Mouse (Mus musculus) retina, embryonic 14.5 days (tissue): ENCODE results near the gene Hoxc8.
A peak's percentile ranks its signal among the peaks of the same experiment; 100 is the strongest.

Experiments
- DNase-seq: peaks from one replicate; pipeline ENCODE4 v3.0.0-alpha.2; 2015; ENCODE audit warnings: low spot score

The Hoxc8 gene

DNA sequence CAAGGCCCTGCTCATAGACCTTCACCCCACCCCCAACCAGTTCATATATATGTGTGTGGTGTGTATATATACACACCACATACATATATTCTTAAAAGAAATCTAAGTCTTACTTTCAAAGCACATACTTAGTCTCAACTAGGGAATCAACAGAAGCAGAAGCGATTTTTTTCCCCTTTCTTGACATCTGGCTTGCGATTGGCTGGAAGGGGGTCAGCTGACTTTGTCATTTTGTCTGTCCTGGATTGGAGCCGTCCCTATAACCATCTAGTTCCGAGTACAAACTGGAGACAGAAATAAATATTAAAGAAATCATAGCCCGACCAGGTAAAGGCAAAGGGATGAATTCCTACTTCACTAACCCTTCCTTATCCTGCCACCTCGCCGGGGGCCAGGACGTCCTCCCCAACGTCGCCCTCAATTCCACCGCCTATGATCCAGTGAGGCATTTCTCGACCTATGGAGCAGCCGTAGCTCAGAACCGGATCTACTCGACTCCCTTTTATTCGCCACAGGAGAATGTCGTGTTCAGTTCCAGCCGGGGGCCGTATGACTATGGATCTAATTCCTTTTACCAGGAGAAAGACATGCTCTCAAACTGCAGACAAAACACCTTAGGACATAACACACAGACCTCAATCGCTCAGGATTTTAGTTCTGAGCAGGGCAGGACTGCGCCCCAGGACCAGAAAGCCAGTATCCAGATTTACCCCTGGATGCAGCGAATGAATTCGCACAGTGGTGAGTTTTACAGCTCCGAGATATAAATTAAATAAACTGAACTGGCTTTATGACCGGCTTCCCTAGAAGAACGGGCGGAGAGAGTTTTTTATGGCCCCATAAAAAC lies 19.1 kb downstream of the Hoxc8 start:
- DNase-seq = no peak

DNA sequence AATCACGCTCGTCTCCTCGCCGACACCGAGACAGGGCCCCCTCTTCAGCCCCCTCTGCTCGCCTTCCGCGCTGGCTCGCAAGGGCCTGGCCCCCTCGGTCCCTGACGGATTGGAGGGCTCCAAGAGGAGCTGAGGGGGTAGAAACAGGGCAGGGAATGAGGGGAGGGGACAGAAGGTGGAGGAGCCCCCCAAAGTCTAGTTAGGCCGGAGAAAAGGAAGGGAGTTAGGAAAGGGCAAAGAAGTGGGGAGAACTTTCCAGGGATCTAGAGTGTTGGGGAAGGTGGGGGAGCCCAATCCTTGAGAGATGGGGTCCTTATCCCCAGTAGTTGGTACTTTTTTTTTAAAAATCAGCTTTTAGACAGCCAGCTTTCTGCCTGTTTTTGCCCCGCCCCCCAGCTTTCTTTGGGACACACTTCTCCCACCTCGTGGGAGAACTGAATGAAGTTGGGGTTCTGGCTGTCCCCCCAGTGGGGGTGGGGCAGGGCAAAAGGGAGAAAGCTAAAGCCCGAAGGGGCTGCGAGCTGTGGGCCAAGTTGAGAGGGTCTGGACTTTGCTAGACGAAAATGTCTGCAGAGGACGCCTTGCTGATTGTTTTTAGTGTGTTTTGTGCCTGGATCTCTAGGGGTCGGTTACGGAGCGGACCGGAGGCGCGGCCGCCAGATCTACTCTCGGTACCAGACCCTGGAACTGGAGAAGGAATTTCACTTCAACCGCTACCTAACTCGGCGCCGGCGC lies 19.9 kb downstream of the Hoxc8 start:
- no peak for DNase-seq

DNA sequence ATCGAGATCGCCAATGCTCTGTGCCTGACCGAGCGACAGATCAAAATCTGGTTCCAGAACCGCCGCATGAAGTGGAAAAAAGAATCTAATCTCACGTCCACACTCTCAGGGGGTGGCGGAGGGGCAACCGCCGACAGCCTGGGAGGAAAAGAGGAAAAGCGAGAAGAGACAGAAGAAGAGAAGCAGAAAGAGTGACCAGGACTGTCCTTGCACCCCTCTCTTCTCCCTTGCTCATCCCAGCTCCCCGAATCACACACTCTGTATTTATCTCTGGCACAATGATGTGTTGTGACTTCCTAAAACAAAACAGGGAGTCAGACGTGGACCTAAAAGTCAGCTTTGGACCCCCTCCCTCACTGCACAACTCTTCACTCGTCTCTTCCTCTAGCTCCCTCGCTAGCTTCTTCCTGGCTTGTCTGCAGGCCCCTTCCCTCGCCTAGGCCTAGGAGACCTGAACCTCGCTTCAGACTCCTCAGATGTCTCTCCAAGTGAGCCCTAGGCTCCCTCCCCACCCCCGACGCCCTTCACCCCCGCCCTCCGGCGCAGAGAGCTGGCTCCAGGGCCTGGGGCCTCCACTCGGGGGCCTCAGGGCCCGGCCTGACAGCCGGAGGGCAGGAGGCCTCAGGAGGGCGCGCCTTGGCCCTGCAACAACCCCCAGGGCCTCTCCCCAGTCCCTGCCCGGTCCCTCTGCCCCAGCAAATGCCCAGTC lies 20.6 kb downstream of the Hoxc8 start:
- DNase-seq = no peak

DNA sequence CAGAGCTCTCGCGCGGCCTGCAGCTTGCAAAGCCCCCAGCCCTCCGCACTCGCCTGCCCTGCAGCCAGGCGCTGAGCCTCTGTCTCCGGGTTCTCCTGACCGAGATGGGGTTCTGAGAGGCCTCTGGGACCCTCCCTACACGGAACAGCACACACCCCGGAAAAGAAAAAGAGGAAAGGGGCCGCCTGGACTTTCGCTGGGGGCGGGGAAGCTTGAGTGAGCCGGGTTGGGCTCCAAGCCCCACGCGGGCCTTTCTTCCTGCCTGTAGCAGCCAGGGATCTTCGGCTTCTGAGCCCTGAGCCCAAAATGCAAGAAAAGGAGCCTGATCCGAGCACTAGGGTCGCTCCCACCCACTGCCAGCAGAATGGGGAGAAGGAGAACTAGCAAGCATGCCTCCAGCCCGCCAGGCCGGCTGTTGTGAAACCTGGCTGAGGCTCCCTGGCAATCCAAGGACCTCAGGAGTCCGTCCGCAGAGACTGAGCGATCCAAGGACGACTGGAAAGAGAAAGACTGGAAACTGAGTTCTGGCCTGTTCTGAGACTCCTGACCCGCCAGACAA lies 21.6 kb downstream of the Hoxc8 start:
- no peak for DNase-seq

DNA sequence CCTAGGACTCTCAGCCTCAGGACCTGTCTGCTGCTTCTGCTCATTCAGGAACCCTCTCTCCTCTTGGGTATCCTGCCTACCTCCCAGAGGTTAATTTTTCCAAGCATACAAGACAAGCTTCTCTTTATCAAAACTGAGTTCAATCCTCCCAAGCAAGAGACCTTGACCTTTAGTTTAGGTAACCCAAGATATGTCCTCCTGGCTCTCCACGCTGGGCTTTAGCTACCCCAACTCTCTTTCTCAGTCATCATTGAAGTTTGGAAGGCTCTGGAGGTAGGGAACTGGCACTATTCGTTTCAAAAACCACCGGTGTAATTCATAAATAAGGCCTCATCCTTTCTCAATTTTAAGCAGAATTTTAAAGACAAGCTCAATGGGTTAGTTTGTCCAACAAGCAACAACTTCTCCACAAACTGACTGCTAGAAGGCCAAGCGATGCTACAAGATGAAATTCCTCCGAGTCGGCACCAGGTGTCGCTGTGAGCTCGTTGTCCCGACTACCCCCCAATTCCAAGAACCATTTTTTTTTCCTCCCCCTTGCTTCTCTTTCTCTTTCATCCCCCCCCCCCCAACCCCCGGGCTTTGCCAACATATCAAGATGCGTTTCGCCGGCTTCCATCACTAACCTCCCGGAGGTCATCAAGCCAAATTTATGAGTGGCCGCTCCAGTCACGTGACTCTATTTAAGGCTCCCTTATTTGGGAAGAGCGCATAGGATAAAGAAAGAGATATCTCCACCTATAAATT lies 23.0 kb downstream of the Hoxc8 start:
- peak; percentile 75 for DNase-seq

DNA sequence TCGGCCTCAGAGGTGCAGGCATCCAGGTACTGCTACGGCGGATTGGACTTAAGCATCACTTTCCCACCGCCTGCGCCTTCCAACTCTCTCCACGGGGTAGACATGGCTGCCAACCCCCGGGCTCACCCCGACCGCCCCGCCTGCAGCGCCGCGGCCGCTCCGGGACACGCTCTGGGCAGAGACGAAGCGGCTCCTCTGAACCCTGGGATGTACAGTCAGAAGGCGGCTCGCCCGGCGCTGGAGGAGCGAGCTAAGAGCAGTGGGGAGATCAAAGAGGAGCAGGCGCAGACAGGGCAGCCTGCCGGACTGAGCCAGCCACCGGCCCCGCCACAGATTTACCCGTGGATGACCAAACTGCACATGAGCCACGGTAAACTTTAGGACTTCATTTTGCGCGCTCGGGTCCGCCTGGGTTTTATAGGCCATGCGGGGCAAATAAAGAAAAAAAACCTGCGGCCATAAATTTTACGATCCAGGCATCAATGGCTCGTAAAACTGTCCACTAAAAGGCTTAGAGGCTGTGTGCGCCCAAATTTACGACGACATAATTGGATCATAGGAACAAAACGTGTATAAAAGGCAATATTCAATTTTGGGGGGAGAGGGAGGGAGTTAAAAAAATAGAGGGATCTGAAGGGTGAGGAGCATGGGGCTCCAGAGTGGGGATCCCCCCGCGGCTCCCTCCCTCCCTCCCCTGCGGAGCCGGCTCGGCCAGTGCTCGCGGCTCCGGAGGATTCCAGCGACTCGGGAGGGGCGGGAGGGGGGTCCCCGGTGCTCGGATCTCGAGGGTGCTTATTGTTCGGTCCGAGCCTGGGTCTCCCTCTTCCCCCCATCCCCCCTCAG lies 24.0 kb downstream of the Hoxc8 start:
- DNase-seq = no peak

DNA sequence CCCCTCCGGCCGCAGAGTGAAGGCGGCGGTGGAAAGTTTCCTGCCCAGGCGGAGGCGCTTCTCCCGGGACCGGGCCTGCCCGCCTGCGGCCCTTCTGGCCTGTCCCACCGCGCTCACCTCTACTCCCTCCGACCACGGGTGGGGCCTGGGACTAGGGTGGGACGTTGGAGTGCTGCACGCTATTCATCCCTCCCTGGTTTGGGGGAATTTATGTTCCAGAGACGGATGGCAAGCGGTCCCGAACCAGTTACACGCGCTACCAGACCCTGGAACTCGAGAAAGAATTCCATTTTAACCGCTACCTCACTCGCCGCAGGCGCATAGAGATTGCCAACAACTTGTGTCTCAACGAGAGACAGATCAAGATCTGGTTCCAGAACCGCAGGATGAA lies 24.6 kb downstream of the Hoxc8 start:
- no peak for DNase-seq

DNA sequence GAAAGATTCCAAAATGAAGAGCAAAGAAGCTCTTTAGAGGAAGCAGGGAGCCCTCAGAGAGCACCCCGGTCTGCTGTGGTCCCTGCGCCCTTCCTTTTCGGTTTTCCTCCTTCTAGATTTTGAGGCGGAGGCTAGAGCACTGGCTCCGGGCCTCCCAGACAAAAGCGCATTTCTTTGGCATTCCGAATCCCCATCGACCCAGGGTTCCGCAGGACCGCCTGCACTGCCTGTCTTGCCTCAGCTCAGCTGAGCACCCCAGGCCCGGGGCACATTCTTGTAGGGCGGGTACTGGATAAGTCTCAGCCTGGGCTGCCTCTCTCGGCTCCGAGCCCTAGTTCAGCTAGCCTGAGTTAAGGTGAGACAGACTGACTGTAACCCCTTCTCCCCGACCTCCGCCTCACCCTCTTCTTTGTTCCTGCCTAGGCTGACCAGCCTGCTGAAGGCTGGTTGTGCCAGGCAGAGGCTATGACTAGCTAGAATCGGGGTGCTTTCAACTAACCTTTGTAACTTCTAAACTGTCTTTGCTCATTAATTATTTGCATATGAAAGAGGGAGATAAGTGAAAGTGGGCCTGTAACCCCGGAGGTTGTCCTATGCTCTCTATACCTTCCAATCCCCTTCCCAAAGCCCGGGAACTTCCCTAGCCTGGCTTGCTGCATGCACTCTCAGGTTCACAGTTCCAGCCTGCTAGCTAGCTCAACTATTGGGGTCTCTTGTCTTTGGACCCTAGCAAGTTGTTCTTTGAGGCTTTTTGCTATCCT lies 25.2 kb downstream of the Hoxc8 start:
- DNase-seq = no peak

DNA sequence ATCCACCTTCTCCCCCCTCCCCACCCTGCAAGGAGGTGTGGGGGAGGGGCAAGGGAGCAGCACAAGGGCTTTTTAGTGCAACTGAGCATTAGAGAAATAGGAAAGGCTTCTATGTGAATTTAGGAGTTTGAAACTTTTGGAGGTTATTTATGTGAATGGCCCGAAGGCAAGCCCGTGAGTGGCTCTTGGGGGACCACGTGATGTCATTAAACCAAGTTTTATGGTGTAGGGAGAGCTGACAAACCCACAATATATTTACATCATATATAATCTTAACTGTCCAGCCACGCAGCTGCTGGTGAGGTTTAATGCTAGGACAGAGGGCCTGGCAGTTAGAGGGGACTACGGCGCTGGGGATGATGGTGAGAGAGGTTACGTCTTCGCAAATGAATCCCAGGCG lies 28.2 kb downstream of the Hoxc8 start, which contains the start of gene Hoxc4:
Gene Hoxc4 (plus strand): TSS at position 299 of the 400 bp plus-strand sequence.
- DNase-seq = no peak

DNA sequence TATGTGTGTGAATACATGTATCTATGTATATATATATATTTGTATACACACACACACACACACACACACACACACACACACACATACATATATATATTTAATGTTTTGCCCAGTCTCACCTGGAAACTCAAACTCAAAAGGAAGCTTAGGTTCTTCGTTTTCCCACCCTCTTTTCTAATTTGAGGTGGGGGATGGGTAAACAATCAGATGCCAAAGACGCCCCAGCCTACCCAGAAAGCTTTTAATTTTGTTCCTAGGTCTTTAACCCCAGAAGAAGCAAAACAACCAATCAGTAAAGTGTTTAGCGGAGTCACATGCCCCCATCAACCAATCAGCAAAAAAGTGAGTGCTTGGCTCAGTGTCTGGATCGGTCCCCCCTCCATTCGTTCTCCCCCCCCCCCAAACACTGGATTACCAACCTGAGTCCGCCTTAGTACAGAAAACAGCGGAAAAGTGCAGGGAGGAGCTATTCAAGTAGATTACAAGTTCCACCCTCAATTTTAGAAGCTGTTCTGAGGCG lies 30.6 kb downstream of the Hoxc8 start:
- no peak for DNase-seq

DNA sequence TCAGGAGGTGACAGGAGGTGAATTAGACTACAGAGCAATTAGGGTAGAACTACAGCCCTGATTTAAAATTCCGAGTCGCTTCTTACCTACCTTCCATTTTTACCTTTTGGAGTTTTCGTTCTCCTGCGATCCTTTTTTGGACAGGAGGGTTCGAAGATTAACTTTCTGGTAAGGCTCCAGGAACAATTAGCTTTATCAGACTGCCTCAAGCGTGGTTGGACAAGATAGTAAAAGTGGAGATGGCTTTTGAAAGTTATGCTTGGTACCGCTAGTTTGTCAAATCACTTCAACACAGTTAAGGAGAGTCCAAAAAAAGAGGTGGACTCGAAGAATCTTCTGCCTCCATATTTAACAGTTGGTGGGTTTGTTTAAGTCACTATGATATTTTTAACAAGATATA lies 31.1 kb downstream of the Hoxc8 start:
- DNase-seq = no peak

DNA sequence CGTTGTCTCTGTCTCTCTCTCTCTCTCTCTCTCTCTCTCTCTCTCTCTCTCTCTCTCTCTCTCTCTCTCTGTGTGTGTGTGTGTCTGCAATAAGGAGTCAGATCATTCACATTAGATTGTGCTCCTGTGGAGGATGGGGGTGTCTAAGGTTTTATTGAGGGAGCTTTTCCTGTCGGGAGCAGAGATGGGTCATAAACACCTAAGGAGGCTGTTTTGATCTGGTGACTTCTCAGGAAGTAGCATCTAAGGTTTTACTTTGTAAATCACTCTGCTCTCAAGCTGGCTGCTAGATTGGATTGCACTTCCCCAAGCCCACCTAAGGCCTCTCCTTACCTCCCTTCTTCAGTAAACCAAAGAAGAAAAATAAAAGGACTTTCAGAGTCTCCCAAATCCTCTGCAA lies 33.7 kb downstream of the Hoxc8 start:
- no peak for DNase-seq

DNA sequence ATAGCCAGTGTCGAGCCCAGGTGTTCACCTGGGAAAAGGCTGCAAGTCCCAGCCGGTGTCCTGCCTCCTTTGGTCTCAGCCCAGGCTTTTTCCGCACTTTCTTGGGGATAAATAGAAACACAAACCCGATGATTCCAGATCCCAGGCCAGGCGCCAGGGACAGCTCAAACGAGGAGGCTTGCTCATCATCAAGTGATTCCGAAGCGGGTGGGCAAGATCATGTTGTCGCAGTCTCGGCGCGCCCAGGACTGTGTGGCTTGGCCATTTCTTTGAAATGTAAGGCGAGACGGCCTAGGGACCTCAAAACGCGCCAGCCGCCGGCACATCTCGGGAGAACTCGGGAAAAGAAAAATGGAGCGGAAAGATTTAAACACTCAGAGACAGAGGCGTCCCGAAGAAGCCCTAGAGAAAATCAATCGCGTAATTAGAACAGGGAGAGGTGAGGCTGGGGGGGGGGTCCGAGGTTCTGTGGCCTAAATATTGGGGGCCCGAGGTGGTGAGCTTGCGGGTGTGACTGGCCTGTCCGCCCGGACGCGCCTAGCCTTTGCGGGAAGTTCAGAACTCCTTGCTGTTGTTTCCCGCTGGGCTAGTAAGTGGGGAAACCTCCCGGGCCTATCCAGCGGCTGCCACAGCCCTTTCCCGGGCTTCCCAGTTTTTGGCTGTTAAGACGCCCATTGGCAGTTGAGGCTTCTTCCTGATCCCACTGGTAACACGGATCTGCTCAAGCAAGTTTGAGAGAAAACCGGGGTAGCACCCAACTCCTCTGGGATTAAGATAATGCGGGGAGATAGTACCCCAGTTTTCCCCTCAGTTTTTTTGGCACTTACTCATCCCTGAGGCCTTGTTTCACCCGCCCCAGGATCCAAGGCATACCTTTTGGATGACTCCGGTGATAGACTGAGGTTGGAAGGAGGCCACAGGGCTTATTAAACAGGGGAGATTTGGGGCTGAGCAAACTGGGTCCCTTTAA lies 37.1 kb downstream of the Hoxc8 start:
- no peak for DNase-seq

DNA sequence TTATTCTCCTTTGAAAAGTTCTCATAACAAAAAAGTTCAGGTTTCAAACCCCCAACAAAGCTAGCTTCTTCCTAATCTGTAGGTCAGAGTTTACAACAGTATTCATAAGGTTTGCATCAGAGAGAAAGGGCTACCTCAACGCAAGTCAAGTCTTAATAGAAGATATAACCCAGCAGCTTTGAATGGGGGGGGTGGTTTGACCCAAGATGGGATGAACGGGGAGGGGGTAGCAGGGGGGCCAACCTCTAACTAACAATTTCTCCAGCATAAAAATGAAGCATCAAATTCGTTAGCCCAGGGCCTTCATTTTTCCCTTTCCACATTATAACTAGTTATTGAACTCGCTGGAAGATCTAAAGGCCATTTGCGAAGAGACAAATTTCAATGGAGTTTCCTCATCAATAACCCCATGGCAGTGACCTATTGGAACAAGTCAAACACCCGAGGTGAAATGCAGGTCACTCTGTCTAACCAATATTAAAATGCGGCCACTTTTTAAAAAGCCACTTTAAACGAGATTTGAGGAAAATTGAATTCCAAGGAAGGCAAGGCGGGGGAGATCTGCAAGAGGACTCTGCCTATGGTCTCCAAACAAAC lies 38.6 kb downstream of the Hoxc8 start:
- no peak for DNase-seq

DNA sequence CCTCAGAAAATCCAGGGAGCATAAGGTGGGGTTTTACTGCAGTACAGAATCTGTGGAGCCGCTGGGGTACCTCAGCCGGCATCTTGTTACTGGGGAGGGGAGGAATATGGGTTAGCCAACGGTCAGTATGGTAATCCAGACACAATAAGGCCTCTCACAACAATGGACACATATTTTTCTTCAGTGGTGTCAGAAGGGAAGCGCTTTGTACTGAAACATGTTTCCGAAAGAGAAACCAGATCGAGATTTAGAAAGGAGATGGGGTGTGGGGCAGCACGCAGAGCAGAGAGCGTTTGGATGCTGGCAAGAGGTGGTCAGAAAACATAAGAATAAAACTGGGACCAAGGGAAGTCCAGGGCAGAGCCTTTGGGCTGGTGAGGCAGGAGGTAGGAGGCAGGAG lies 39.7 kb downstream of the Hoxc8 start:
- DNase-seq = peak; percentile 20

DNA sequence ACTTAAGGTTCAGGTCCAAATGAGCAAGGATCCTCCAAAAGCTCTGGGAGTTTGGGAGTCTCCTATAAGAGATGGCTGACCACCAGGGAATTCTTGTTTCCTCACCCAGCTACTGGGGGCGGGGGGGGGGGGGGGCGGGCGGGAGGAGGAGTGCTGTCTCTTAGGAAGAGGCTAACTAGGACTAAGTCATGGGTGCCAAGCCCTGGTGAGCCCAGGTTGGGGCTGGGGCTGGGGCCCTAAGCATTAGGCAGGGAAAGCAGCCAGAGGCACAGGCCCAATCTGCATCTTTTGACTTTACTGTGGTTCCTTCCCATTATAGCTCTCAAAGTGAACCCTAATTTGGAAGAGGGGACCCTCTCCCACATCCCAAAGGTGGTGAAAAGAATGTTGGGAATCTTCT lies 41.8 kb downstream of the Hoxc8 start:
- peak; percentile 10 for DNase-seq

DNA sequence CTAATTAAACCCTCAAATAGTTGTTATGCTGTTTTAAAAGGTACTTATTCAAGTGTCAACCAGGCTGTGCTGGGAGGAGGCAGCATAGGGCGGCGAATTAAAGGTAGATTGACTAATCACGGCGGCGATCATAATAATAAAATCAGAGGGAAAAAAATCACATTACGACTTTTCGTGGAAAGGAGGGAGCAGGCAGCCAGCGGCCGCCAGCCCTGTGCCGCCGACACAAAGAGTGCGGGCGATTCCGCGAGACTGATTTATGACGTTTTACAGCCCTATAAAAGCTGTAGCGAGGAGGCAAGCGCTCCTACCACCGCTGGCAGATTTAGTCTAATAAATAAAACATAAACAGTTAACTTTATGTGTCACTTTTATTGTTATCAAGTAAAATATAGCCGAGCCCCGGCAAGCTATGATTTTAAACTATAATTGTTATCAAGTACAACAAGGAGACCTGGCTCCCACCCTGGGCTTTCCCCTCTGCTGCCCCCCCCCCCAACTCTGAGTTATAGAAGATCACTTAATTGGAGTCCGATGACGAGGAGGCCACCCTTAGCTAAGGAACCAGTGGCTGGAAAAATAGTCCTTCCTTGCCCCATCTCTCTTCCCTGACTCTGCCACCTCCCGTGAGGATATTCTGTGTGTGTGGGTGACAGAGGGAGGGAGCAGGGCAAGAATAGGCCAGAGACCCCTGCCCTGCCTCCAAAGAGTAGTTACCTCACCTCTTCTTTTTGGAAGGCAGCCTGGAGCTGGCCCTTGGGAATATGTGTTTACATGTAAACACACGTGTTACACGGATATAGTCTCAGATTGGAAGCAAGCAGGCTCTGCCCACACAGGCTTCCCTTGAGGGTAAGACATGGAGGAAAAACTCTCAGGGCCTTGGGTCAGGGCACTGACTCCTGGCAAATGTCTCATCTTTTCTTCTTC lies 42.5 kb downstream of the Hoxc8 start:
- peak; percentile 17 for DNase-seq
